Mouse (Mus musculus) right cerebral cortex, postnatal 14 days (tissue): ENCODE measurements around the gene Cyld.
"Not testable (repeated sequence)": the region's sequence is repeated elsewhere in the genome, so short reads cannot be mapped to it uniquely, and the experiment has no call there.

ENCODE experiments used
- DNase-seq: peaks from one replicate; pipeline ENCODE4 v3.0.0; 2022

Cyld gene

GRCm38 (mm10) chr8:88689891-88690290, 6.9 kb upstream of the Cyld start:
- no peak for DNase-seq

GRCm38 (mm10) chr8:88691342-88691948, 5.4 kb upstream of the Cyld start:
- DNase-seq, result no peak

- no peak for DNase-seq
These were observed 4.9 kb upstream of the Cyld start for GRCm38 (mm10) chr8:88691961-88692360.

GRCm38 (mm10) chr8:88692866-88693265, 4.0 kb upstream of the Cyld start:
- DNase-seq, result no peak

- DNase-seq, result no peak
These were observed 3.5 kb upstream of the Cyld start for GRCm38 (mm10) chr8:88693376-88693775.

- DNase-seq, result no peak
These were observed 2.5 kb upstream of the Cyld start for GRCm38 (mm10) chr8:88694291-88694690.

- no peak for DNase-seq
These were observed 600 bp upstream of the Cyld start for GRCm38 (mm10) chr8:88696228-88696627.

- DNase-seq, result no peak
These were observed 809 bp downstream of the Cyld start for GRCm38 (mm10) chr8:88697642-88698031.

- DNase-seq, result no peak
These were observed 1.2 kb downstream of the Cyld start for GRCm38 (mm10) chr8:88698048-88698447.

- no peak for DNase-seq
These were observed 4.8 kb downstream of the Cyld start for GRCm38 (mm10) chr8:88701611-88702010.

- no peak for DNase-seq
These were observed 6.0 kb downstream of the Cyld start for GRCm38 (mm10) chr8:88702816-88703215.

GRCm38 (mm10) chr8:88723256-88723963, 26.6 kb downstream of the Cyld start:
- no peak for DNase-seq

GRCm38 (mm10) chr8:88755175-88755791, 58.5 kb downstream of the Cyld start:
- peak; percentile 89 for DNase-seq

GRCm38 (mm10) chr8:88761980-88762379, 65.2 kb downstream of the Cyld start:
- DNase-seq, result no peak

- no peak for DNase-seq
These were observed 74.4 kb downstream of the Cyld start for GRCm38 (mm10) chr8:88771241-88771640.

GRCm38 (mm10) chr8:88774593-88775297, 77.9 kb downstream of the Cyld start:
- no peak for DNase-seq

- DNase-seq, result no peak
These were observed 78.4 kb downstream of the Cyld start for GRCm38 (mm10) chr8:88775298-88775646.

GRCm38 (mm10) chr8:88780142-88780541, 83.3 kb downstream of the Cyld start:
- no peak for DNase-seq

- no peak for DNase-seq
These were observed 84.5 kb downstream of the Cyld start for GRCm38 (mm10) chr8:88781283-88781682.

- no peak for DNase-seq
These were observed 86.9 kb downstream of the Cyld start for GRCm38 (mm10) chr8:88783722-88784121.

GRCm38 (mm10) chr8:88788335-88788734, 91.5 kb downstream of the Cyld start:
- DNase-seq, result not testable (repeated sequence)

- DNase-seq, result no peak
These were observed 96.0 kb downstream of the Cyld start for GRCm38 (mm10) chr8:88792691-88793323.

GRCm38 (mm10) chr8:88793324-88793722, 96.5 kb downstream of the Cyld start:
- no peak for DNase-seq
